Mouse (Mus musculus) thymus, adult 2 months (tissue): ENCODE results near the gene Sestd1.

ENCODE experiments used
- CTCF ChIP-seq: fragments of 200-500 bp; IDR thresholded peaks from 2 replicates; pipeline ENCODE4 v1.5.1; 2012; ENCODE audit warnings: mild to moderate bottlenecking, control low read depth, low read length, moderate library complexity, borderline replicate concordance; ENCODE audit not compliant: control insufficient read depth, poor library complexity, insufficient read depth; ENCODE audit errors: extremely low read depth
- POLR2A ChIP-seq: fragments of 200-500 bp; IDR thresholded peaks from 2 replicates; pipeline ENCODE4 v1.6.1; 2012; ENCODE audit warnings: mild to moderate bottlenecking, low read length, control low read depth, moderate library complexity; ENCODE audit not compliant: control insufficient read depth, poor library complexity, insufficient read depth; ENCODE audit errors: extremely low read depth

- no peak for TF ChIP-seq CTCF
- no peak for TF ChIP-seq POLR2A
These were observed 134.1 kb downstream of the Sestd1 start for GRCm38 (mm10) chr2:77146291-77146690.
